Mouse (Mus musculus): Measurements from ENCODE around the gene Gbp2. TPM values are rescaled to one million over a fixed set of nuclear protein-coding genes. Genes with fewer than 3 reads are reported as not detected.

Gene Gbp2
- total RNA-seq, 2 experiments from 2014 or later: 2.6 to 9.7 TPM

DNA sequence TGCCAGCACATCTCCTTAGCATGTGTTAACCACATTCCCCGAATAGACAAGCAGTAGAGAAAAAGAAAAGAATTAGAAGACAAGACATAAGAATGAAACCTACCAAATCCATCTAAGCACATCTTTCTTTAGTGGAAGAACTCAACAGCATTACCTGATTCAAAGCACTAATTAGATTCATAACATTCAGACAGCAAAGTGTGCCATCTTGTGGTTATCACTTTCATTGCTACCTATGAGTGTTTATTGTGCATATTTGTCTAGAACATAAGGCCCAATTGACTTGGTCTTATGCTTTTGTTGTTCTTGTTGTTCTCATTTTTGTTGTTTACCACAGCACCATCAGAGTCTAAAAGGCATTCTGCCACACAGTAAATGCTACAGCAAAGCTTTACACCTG lies 54.2 kb downstream of the Gbp2 start:
- ATAC-seq (replicated peaks; ENCODE audit: low FRiP score, low TSS enrichment, poor library complexity, severe bottlenecking): 0 out of 2 replicates have a peak, but pooled peaks have one; percentile 50

Other genes with a start within 250 kb of the Gbp2 start
- 20.0 and 24.0 TPM in 2 replicates for gene Pdlim5, start 224.9 kb upstream of the Gbp2 start, total RNA-seq (2014; fragmentation: Nextera tagmentation)
- 13.2 and 17.9 TPM in 2 replicates for gene Pdlim5, start 224.9 kb upstream of the Gbp2 start, total RNA-seq (2017)
- 5.1 TPM in 1 of 2 replicates, not detected in the other for gene Gbp5, start 126.6 kb upstream of the Gbp2 start, total RNA-seq (2014; fragmentation: Nextera tagmentation)
- 1.4 and 3.3 TPM in 2 replicates for gene Gbp5, start 126.6 kb upstream of the Gbp2 start, total RNA-seq (2017)
- 16.7 and 20.7 TPM in 2 replicates for gene Gbp7, start 90.3 kb upstream of the Gbp2 start, total RNA-seq (2014; fragmentation: Nextera tagmentation)
- 30.8 and 39.6 TPM in 2 replicates for gene Gbp7, start 90.3 kb upstream of the Gbp2 start, total RNA-seq (2017)
- 1.5 and 4.9 TPM in 2 replicates for gene Gbp3, start 60.6 kb upstream of the Gbp2 start, total RNA-seq (2014; fragmentation: Nextera tagmentation)
- 4.4 and 9.1 TPM in 2 replicates for gene Gbp3, start 60.6 kb upstream of the Gbp2 start, total RNA-seq (2017)
- not detected in 2 replicates for gene Gbp2b, start 25.8 kb upstream of the Gbp2 start, total RNA-seq (2014; fragmentation: Nextera tagmentation)
- gene Gbp2b, start 25.8 kb upstream of the Gbp2 start, total RNA-seq (2017): not detected in 2 replicates
- 6.1 and 13.5 TPM in 2 replicates for gene Kyat3, start 80.4 kb downstream of the Gbp2 start, total RNA-seq (2014; fragmentation: Nextera tagmentation)
- gene Kyat3, start 80.4 kb downstream of the Gbp2 start, total RNA-seq (2017): 11.6 and 15.1 TPM in 2 replicates
- 48.9 and 53.6 TPM in 2 replicates for gene Gtf2b, start 144.4 kb downstream of the Gbp2 start, total RNA-seq (2014; fragmentation: Nextera tagmentation)
- 130 and 150 TPM in 2 replicates for gene Gtf2b, start 144.4 kb downstream of the Gbp2 start, total RNA-seq (2017)

All from megakaryocyte-erythroid progenitor cell, adult 5-6 weeks (primary cell).